Mouse (Mus musculus): ENCODE results near the gene Mfn1.
A peak's percentile ranks its signal among the peaks of the same experiment; 100 is the strongest.

Mfn1 gene

DNA sequence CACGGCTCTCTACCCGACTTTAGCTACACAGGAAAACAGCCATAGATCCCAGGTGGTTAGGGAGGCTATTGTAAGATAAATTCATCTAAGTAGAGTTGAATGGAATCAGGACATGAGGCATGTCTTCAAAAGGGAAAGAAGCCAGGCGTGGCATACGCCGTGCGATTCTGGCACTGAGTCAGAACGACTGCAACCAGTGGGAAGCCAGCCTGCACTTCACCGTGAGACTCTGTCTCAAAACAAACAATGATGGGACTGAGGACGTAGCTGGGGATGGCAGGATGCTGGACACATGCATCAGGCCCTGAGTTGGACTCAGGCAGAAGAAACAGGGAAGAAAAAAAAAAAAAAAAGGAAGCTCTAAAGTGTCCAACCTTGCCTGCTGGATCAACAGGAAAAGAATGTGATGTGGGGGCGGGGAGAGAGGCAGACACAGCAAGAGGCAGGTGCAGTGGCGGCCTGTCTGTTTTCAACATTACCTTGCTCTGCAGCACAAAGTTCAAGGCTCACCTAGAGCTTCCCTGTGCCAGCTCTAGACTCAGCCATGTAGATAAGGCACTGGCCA, 82.4 kb downstream of the Mfn1 start:
- DNase-seq (ENCODE audit: low spot score in 2 of 2), result no peak

- DNase-seq (ENCODE audit: low spot score in 2 of 2), result no peak
Observed at GRCm38 (mm10) chr3:32614786-32615185, 85.5 kb downstream of the Mfn1 start.

DNA sequence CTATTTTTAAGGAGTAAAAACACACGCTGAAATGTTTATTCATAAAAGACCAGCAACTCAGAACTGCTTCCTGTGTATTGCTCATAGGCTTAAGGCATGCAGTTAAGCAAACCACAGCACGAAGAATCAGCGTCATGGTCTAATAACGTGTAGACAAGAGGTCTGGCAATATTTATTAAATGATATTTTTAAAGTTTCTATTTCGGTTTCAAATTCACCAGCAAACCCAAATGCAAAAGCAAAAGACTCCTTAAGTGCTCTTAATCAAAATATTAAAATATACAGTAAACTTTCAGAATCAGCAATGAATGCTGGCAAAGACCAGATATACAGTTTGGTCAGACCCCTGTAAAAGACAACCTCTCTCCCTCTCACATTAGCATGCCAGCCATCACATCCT, 86.1 kb downstream of the Mfn1 start:
- DNase-seq (ENCODE audit: low spot score in 2 of 2), result no peak

DNA sequence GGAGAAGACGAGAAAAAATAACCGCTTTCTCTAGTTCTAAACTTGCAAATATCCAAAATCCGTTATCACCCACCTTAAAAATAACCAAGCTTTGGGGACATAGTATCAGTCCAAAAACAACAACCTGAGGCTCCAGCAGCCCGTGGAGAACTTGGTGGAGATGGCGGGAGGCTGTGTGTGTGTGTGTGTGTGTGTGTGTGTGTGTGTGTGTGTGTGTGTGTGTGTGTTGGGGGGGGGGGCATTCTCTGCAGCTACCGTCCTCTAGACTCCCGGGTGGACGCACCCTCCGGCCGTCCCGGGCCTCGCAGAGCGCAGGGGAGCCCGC, 86.7 kb downstream of the Mfn1 start:
- DNase-seq (ENCODE audit: low spot score in 2 of 2), result no peak

- peak; percentile 36 to 54 for DNase-seq (ENCODE audit: low spot score in 2 of 2)
Observed at GRCm38 (mm10) chr3:32616331-32617052, 87.2 kb downstream of the Mfn1 start, which contains the start of gene Gnb4. Gene Gnb4, minus strand, starts transcription at chr3:32616585.

- peak; percentile 27 to 42 for DNase-seq (ENCODE audit: low spot score in 2 of 2)
Observed at GRCm38 (mm10) chr3:32617053-32617642, 87.9 kb downstream of the Mfn1 start.

GRCm38 (mm10) chr3:32621658-32622057, 92.4 kb downstream of the Mfn1 start:
- DNase-seq (ENCODE audit: low spot score in 2 of 2), result no peak

DNA sequence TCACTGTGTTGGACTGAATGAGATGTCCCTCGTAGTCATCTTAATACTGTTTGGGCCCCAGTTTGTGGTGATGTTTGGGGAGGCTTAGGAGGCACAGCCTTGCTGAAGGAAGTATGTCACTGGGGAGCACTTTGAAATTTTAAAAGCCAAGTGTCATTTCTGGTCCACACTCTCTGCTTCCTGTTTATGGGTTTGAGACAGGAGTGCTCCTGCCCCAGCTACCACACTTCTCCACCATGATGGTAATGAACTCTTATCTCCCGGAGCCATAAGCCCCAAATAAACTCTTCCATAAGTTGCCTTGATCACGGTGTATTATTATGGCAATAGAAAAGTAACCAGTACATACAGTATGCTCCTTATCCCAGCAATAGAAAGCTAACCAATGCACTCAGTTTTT, 92.8 kb downstream of the Mfn1 start:
- DNase-seq (ENCODE audit: low spot score in 2 of 2), result no peak

DNA sequence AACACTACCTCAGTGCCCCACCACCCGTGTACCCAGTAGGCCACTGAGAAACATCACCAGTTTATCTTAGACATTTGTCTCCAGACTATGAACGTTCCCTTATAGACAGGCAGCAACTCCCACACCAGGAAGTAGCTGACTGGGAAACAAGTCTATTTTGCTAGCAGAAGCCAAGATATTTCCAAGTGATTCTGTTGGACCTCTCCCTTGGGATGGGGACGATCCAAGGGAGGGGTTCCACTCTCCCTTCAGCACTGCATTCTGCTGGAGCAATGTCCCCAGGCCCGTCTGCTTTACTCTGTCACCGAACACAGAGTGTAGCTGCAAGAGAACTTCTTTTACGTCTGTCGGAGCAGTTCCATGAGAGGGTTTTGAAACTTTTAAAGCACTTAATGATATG, 98.9 kb downstream of the Mfn1 start:
- no peak for DNase-seq (ENCODE audit: low spot score in 2 of 2)

All from frontal cortex, postnatal 10 days (tissue).